Mouse (Mus musculus): ENCODE measurements at regions not wholly inside any gene's neighbourhood (a gene's known extent, or its start where the extent isn't known, plus 50 kb on each side); places are given as distances from the start of the nearest gene placed in this dataset.

DNA sequence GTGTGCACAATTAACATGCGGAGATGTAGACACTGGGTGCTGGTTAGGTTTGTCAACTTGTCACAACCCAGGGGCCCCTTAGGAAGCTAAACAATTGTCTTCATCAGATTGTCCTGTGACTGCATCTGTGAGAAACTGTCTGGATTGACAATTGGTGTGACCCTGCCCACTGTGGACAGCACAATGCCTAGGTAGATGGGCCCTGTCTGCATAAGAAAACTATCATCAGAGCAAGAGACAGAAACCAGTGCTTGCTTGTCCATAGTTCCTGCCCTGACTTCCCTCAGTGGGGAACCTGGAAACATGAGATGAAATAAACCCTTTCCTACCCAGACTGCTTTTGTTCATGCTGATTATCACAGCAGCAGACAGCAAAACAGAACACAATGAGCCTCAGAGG is 63.5 kb upstream of the Tyw5 start:
- 65% methylated on average over 1 of the region's 1 CpGs for WGBS
- ATAC-seq (replicated peaks) = no peak

GRCm38 (mm10) chr1:57472235-57472634 is 65.3 kb upstream of the Tyw5 start:
- Histone ChIP-seq H3K4me3 (no peak overlapping the region), H3K9me3 (no peaks in the 10 kb centered on the region), H3K27ac (replicated peaks) (no peak overlapping the region), H3K9ac (replicated peaks) (no peak overlapping the region), H3K27me3 (no peaks in the 10 kb centered on the region), H3K36me3 (no peaks in the 10 kb centered on the region), H3K4me2 (replicated peaks) (no peak overlapping the region), H3K4me1 (no peaks in the 10 kb centered on the region)
- no peak for ATAC-seq (replicated peaks)
- WGBS = 83% methylated on average over 1 of the region's 1 CpGs

More for the DNA sequence above, 63.5 kb upstream of the Tyw5 start:
- no peaks in the 10 kb centered on the region for H3K4me1 ChIP-seq
- no peak overlapping the region for H3K27ac ChIP-seq (replicated peaks)
- H3K9me3 ChIP-seq = no peaks in the 10 kb centered on the region
- no peak overlapping the region for H3K9ac ChIP-seq (replicated peaks)
- no peak overlapping the region for H3K4me3 ChIP-seq
- H3K4me2 ChIP-seq (replicated peaks) = no peak overlapping the region
- no peaks in the 10 kb centered on the region for H3K27me3 ChIP-seq
- H3K36me3 ChIP-seq = no peaks in the 10 kb centered on the region

- no peak for ATAC-seq (replicated peaks)
Observed at GRCm38 (mm10) chr1:57477725-57478124, 70.8 kb upstream of the Tyw5 start.

GRCm38 (mm10) chr1:57478151-57478550 is 71.2 kb upstream of the Tyw5 start:
- H3K4me1 ChIP-seq = peaks cover 20% of the 10 kb centered on the region
- no peak for ATAC-seq (replicated peaks)
- H3K36me3 ChIP-seq = no peaks in the 10 kb centered on the region
- H3K27ac ChIP-seq (replicated peaks) = no peak overlapping the region
- H3K4me3 ChIP-seq = no peak overlapping the region
- H3K9me3 ChIP-seq = no peaks in the 10 kb centered on the region
- no peak overlapping the region for H3K4me2 ChIP-seq (replicated peaks)
- H3K9ac ChIP-seq (replicated peaks) = no peak overlapping the region
- H3K27me3 ChIP-seq = no peaks in the 10 kb centered on the region
- WGBS = 89% methylated on average over 2 of the region's 2 CpGs

More at GRCm38 (mm10) chr1:57477725-57478124, 70.8 kb upstream of the Tyw5 start:
- no peaks in the 10 kb centered on the region for H3K36me3 ChIP-seq
- H3K4me3 ChIP-seq = no peak overlapping the region
- no peaks in the 10 kb centered on the region for H3K27me3 ChIP-seq
- H3K27ac ChIP-seq (replicated peaks) = no peak overlapping the region
- peaks cover 20% of the 10 kb centered on the region for H3K4me1 ChIP-seq
- no peaks in the 10 kb centered on the region for H3K9me3 ChIP-seq
- H3K4me2 ChIP-seq (replicated peaks) = no peak overlapping the region
- WGBS = 60% methylated on average over 1 of the region's 1 CpGs
- H3K9ac ChIP-seq (replicated peaks) = no peak overlapping the region

GRCm38 (mm10) chr1:57478800-57479199 is 71.9 kb upstream of the Tyw5 start:
- Histone ChIP-seq H3K4me1 (peaks cover 20% of the 10 kb centered on the region), H3K27me3 (no peaks in the 10 kb centered on the region), H3K4me2 (replicated peaks) (no peak overlapping the region), H3K27ac (replicated peaks) (peak overlapping the region; percentile 66), H3K9ac (replicated peaks) (no peak overlapping the region), H3K36me3 (no peaks in the 10 kb centered on the region), H3K4me3 (no peak overlapping the region), H3K9me3 (no peaks in the 10 kb centered on the region)
- ATAC-seq (replicated peaks) = peak; percentile 50; the same call in 1 of the 2 replicates
- WGBS = 58% methylated on average over 1 of the region's 1 CpGs

DNA sequence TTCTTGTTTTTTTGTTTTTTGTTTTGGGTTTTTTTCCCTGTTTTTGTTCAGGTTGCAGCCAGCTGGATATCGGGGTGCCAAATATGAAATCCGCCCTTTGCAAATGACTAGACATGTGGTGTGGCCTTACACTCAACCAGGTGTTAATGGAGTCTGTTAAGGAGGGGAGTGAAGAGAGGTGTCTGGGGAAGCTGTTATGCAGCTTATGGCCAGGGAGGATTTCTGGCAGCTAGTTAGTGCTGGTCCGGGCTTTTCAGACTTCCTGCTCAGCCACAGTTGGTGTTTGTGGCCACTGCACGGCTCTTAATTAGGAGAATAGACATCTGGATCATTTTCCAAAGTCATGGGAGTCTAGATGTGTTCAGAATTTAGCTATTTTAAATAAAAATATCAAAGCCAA is 72.7 kb upstream of the Tyw5 start:
- H3K27ac ChIP-seq (replicated peaks) = peak overlapping the region; percentile 66; the same call in 1 of the 2 replicates
- H3K4me1 ChIP-seq = peaks cover 20% of the 10 kb centered on the region
- ATAC-seq (replicated peaks) = peak; percentile 72
- H3K9ac ChIP-seq (replicated peaks) = no peak overlapping the region
- no peaks in the 10 kb centered on the region for H3K9me3 ChIP-seq
- H3K4me3 ChIP-seq = no peak overlapping the region
- H3K27me3 ChIP-seq = no peaks in the 10 kb centered on the region
- H3K36me3 ChIP-seq = no peaks in the 10 kb centered on the region
- H3K4me2 ChIP-seq (replicated peaks) = no peak overlapping the region
- WGBS = 44% methylated on average over 4 of the region's 4 CpGs

DNA sequence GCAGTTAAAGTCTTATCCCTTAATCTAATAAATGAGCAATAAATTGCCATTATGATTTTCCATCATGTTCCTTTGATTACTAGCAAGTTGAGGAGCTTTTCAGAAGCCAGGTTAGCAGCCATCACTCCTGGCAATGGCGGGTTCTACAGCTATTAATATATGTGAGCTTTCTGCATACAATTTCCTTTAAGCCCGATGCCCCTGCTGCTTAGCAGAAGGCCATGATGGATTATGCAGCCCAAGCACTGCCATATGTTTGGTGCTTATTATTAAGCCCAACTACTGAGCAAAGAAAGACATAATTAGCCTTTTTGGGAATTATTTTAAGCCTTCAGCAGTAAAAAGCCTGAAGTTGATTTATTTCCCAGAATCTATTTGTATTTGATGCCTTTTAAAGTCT is 82.3 kb upstream of the Tyw5 start:
- Histone ChIP-seq H3K27me3 (no peaks in the 10 kb centered on the region), H3K4me2 (replicated peaks) (no peak overlapping the region), H3K36me3 (no peaks in the 10 kb centered on the region), H3K9ac (replicated peaks) (no peak overlapping the region), H3K9me3 (no peaks in the 10 kb centered on the region), H3K4me3 (no peak overlapping the region), H3K27ac (replicated peaks) (no peak overlapping the region; the same call in 1 of the 2 replicates), H3K4me1 (peaks cover 9% of the 10 kb centered on the region)
- no peak for ATAC-seq (replicated peaks)
- 57% methylated on average over 2 of the region's 2 CpGs for WGBS

GRCm38 (mm10) chr1:57489588-57489987 is 82.7 kb upstream of the Tyw5 start:
- Histone ChIP-seq H3K27me3 (no peaks in the 10 kb centered on the region), H3K4me1 (peaks cover 9% of the 10 kb centered on the region), H3K27ac (replicated peaks) (no peak overlapping the region; the same call in 1 of the 2 replicates), H3K9me3 (no peaks in the 10 kb centered on the region), H3K9ac (replicated peaks) (no peak overlapping the region), H3K36me3 (no peaks in the 10 kb centered on the region), H3K4me3 (no peak overlapping the region), H3K4me2 (replicated peaks) (no peak overlapping the region)
- WGBS = 63% methylated on average over 6 of the region's 6 CpGs
- ATAC-seq (replicated peaks) = no peak

DNA sequence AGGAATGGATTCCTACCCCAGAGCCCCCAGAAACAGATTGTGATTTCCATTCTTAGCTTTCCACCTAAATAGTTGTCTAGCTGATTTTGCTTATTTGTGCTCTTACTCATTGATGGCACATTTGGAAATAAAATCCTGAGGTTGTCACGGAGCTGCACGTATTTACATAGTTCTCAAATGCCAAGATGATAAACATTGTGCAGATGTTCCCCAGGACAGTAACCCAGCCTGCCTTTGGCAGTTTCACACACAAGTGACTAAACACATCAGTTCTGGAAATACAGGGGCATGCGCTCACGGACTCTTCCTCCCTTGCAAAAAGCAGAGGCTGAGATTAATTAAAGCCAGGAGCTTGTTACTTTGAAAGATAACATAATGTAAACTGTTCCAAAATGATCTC is 83.1 kb upstream of the Tyw5 start:
- H3K4me1 ChIP-seq = peaks cover 9% of the 10 kb centered on the region
- no peak for ATAC-seq (replicated peaks)
- WGBS = 71% methylated on average over 4 of the region's 4 CpGs
- H3K9me3 ChIP-seq = no peaks in the 10 kb centered on the region
- H3K36me3 ChIP-seq = no peaks in the 10 kb centered on the region
- no peak overlapping the region for H3K4me3 ChIP-seq
- H3K27me3 ChIP-seq = no peaks in the 10 kb centered on the region
- H3K4me2 ChIP-seq (replicated peaks) = no peak overlapping the region
- H3K27ac ChIP-seq (replicated peaks) = no peak overlapping the region
- H3K9ac ChIP-seq (replicated peaks) = no peak overlapping the region

DNA sequence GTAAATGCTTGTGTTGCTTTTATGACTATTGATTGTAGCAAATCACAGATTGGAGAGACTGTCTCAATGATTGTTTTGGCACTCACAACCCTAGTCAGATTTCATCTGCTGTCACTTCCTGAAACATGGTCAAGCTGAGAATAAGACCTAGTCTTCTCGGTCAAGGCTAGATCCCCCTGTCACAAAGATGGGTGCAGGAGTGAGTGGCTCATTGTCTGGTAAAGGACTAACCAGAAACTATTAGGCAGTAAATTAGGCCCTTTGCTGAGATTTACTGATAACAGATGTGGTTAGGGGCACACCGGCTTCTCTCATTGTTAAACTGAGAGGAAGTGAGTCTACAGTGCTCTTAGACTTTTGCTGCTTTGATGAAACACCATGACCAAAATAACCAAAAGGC is 85.8 kb upstream of the Tyw5 start:
- Histone ChIP-seq H3K9ac (replicated peaks) (no peak overlapping the region), H3K9me3 (no peaks in the 10 kb centered on the region), H3K4me1 (peaks cover 19% of the 10 kb centered on the region), H3K36me3 (no peaks in the 10 kb centered on the region), H3K27ac (replicated peaks) (no peak overlapping the region), H3K4me3 (no peak overlapping the region), H3K4me2 (replicated peaks) (no peak overlapping the region), H3K27me3 (no peaks in the 10 kb centered on the region)
- WGBS = 89% methylated on average over 2 of the region's 2 CpGs
- ATAC-seq (replicated peaks) = no peak

- ATAC-seq (replicated peaks) = peak; percentile 89
Observed at GRCm38 (mm10) chr1:57497489-57498037, 90.7 kb upstream of the Tyw5 start.

DNA sequence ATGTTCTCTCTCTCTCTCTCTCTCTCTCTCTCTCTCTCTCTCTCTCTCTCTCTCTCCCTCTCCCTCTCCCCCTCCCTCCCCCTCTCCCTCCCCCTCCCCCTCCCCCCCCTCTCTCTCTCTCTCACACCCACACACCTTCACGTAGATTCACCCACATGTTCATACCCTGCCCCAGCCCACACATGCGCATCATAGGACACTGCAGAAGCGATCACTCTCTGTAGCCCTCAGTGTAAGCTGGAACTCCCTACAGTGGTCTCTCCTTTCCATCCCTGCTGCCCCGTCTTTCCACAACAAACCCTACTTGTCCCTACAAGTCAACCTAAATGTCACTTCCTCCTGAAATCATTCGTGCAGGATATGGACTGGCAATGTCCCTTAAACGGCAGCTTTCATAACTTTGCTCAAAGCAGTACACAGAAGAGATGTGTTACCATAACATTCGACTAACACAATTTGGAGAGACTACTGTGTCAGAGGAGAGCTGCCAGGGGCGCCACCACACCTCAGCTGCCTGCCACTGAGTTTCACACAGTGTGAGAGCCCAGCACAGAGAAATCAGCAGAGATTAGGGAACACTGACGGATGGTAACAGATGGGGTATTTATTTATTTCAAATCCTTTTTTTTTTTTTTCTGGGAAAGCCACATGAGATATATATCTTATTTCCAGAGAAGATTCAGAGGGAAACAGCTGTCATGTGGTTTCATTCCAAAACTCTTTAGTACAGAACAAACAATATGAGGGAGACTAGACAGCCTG is 103.6 kb upstream of the Tyw5 start:
- Histone ChIP-seq H3K36me3 (no peaks in the 10 kb centered on the region), H3K9ac (replicated peaks) (no peak overlapping the region), H3K9me3 (no peaks in the 10 kb centered on the region), H3K27me3 (no peaks in the 10 kb centered on the region), H3K4me3 (no peak overlapping the region), H3K27ac (replicated peaks) (peak overlapping the region; percentile 27), H3K4me2 (replicated peaks) (no peak overlapping the region), H3K4me1 (peaks cover 5% of the 10 kb centered on the region; the same call in 1 of the 2 replicates)
- peak; percentile 93 for ATAC-seq (replicated peaks)
- WGBS = 66% methylated on average over 8 of the region's 9 CpGs

More at GRCm38 (mm10) chr1:57497489-57498037, 90.7 kb upstream of the Tyw5 start:
- 23% methylated on average over 8 of the region's 8 CpGs for WGBS
- no peaks in the 10 kb centered on the region for H3K27me3 ChIP-seq
- no peaks in the 10 kb centered on the region for H3K36me3 ChIP-seq
- no peaks in the 10 kb centered on the region for H3K9me3 ChIP-seq
- H3K9ac ChIP-seq (replicated peaks) = no peak overlapping the region
- peaks cover 9% of the 10 kb centered on the region for H3K4me1 ChIP-seq
- H3K4me3 ChIP-seq = no peak overlapping the region
- peak overlapping the region; percentile 60 for H3K27ac ChIP-seq (replicated peaks)
- H3K4me2 ChIP-seq (replicated peaks) = no peak overlapping the region
